Mouse (Mus musculus): ENCODE results near the gene Nsa2.

- no peak for TF ChIP-seq POLR2A (IDR thresholded peaks at IDR 0.05; ENCODE audit: borderline replicate concordance, insufficient read depth, low read length)
- no peak for TF ChIP-seq CTCF (IDR thresholded peaks at IDR 0.05; ENCODE audit: borderline replicate concordance, insufficient read depth, low read depth, low read length)
These were observed 55.3 kb downstream of the Nsa2 start for GRCm38 (mm10) chr13:97082432-97082831.

Data from cerebellum, adult 2 months (tissue).